Comparison of ENCODE assay signal across 8 mouse cellular contexts in the genomic region with DNA sequence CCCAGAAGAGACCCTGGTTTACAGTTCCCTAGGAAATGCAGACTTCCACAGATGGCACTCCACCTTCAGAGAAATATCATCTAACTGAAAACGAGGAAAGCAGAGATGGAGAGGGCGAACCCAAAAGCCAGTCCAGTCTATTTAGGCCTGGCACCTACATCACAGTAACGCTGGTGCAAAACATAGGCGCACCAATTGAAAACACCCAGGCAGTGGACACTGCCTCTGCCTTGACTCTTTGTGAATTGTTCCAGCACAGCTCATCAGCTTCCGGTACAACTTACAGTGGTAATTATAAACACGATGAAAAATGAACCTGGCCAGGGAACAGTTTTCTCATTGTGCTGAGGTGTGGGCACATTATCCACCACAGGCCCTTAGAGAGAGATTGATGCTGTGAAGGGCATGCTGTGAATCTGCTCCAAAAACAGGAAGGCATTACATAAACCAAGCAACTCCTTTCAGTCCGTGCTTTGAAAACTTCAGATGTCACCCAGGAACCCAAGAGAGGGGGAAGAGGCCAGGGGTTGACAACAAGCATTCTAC. TPM values are rescaled to one million over a fixed set of nuclear protein-coding genes. Genes with fewer than 3 reads are reported as not detected.
DNase-seq lines count a peak whose midpoint lies in the region; ATAC-seq and TF ChIP-seq lines count a peak whose summit lies in the region.

No protein-coding gene starts in this region.

- peaks cover 6% of the 10 kb centered on the region; the same call in 1 of the 2 replicates for H3K4me1 ChIP-seq in lung, embryonic 14.5 days (ENCODE audit: insufficient read depth)
- peaks cover 29% of the 10 kb centered on the region for H3K4me1 ChIP-seq in embryonic facial prominence, embryonic 10.5 days
- 0 out of 2 replicates have a peak, but pooled peaks cover 4% of the 10 kb centered on the region for H3K4me1 ChIP-seq in hindbrain, embryonic 11.5 days (replicated peaks; ENCODE audit: control insufficient read depth, insufficient read depth, low read length)
- H3K4me1 ChIP-seq in lung, postnatal 0 days (ENCODE audit: insufficient read depth, low read depth, low read length) = peaks cover 11% of the 10 kb centered on the region; the same call in 1 of the 2 replicates
- H3K4me1 ChIP-seq in stomach, embryonic 16.5 days (ENCODE audit: control insufficient read depth, insufficient read depth, low read length) = peaks cover 20% of the 10 kb centered on the region

- H3K4me2 ChIP-seq in lung, embryonic 14.5 days = peak overlapping the region; percentile 80
- H3K4me2 ChIP-seq in hindbrain, embryonic 11.5 days (replicated peaks; ENCODE audit: low read depth, low read length) = peak overlapping the region; percentile 71
- peak overlapping the region; percentile 71 for H3K4me2 ChIP-seq in lung, postnatal 0 days (replicated peaks; ENCODE audit: low read depth, low read length)
- H3K4me2 ChIP-seq in stomach, embryonic 16.5 days (ENCODE audit: low read depth, low read length) = peak overlapping the region; percentile 75

- H3K27me3 ChIP-seq in lung, embryonic 14.5 days (ENCODE audit: insufficient read depth, low read length) = no peaks in the 10 kb centered on the region
- H3K27me3 ChIP-seq in embryonic facial prominence, embryonic 10.5 days (replicated peaks; ENCODE audit: low read depth, poor library complexity, severe bottlenecking) = no peaks in the 10 kb centered on the region
- no peaks in the 10 kb centered on the region for H3K27me3 ChIP-seq in hindbrain, embryonic 11.5 days (ENCODE audit: control insufficient read depth, insufficient read depth, low read length)
- no peaks in the 10 kb centered on the region for H3K27me3 ChIP-seq in lung, postnatal 0 days (replicated peaks; ENCODE audit: insufficient read depth, low read length)
- H3K27me3 ChIP-seq in stomach, embryonic 16.5 days (ENCODE audit: control insufficient read depth, insufficient read depth, low read length) = no peaks in the 10 kb centered on the region

- H3K9me3 ChIP-seq in lung, embryonic 14.5 days (ENCODE audit: low read depth, low read length) = no peaks in the 10 kb centered on the region
- H3K9me3 ChIP-seq in embryonic facial prominence, embryonic 10.5 days = no peaks in the 10 kb centered on the region
- H3K9me3 ChIP-seq in hindbrain, embryonic 11.5 days (ENCODE audit: control insufficient read depth, low read length) = no peaks in the 10 kb centered on the region
- H3K9me3 ChIP-seq in lung, postnatal 0 days (ENCODE audit: low read length) = no peaks in the 10 kb centered on the region
- no peaks in the 10 kb centered on the region for H3K9me3 ChIP-seq in stomach, embryonic 16.5 days (replicated peaks; ENCODE audit: control insufficient read depth, low read length)

- peak overlapping the region; percentile 97 for H3K27ac ChIP-seq in lung, embryonic 14.5 days (ENCODE audit: low read depth)
- H3K27ac ChIP-seq in embryonic facial prominence, embryonic 10.5 days (replicated peaks) = peak overlapping the region; percentile 100
- H3K27ac ChIP-seq in hindbrain, embryonic 11.5 days (ENCODE audit: low read depth, low read length) = peak overlapping the region; percentile 96
- peak overlapping the region; percentile 96 for H3K27ac ChIP-seq in lung, postnatal 0 days (ENCODE audit: low read length)
- H3K27ac ChIP-seq in stomach, embryonic 16.5 days (ENCODE audit: low read length) = peak overlapping the region; percentile 97

- peak overlapping the region; percentile 85 for H3K4me3 ChIP-seq in lung, embryonic 14.5 days (ENCODE audit: low read depth, low read length)
- peak overlapping the region; percentile 96 for H3K4me3 ChIP-seq in embryonic facial prominence, embryonic 10.5 days
- peak overlapping the region; percentile 91 for H3K4me3 ChIP-seq in hindbrain, embryonic 11.5 days (ENCODE audit: low read depth, low read length)
- peak overlapping the region; percentile 92 for H3K4me3 ChIP-seq in lung, postnatal 0 days (ENCODE audit: low read depth, low read length)
- peak overlapping the region; percentile 91 for H3K4me3 ChIP-seq in stomach, embryonic 16.5 days (replicated peaks; ENCODE audit: low read length)

- ATAC-seq in lung, embryonic 14.5 days (ENCODE audit: insufficient read depth) = no peak
- ATAC-seq in hindbrain, embryonic 11.5 days (ENCODE audit: low FRiP score) = no peak
- peak; percentile 20; the same call in 1 of the 2 replicates for ATAC-seq in lung, postnatal 0 days
- no peak for ATAC-seq in stomach, embryonic 16.5 days (ENCODE audit: insufficient read depth, low FRiP score)

- TF ChIP-seq CTCF in lung, embryonic 14.5 days (IDR thresholded peaks at IDR 0.05; ENCODE audit: low read depth) = no peak
- TF ChIP-seq CTCF in lung, postnatal 0 days (IDR thresholded peaks at IDR 0.05) = no peak

- DNase-seq in lung, embryonic 14.5 days = no peak
- no peak for DNase-seq in lung, postnatal 25 days (ENCODE audit: low spot score)
- DNase-seq in embryonic facial prominence, embryonic 10.5 days (ENCODE audit: low spot score) = peak; percentile 26
- DNase-seq in hindbrain, embryonic 11.5 days (ENCODE audit: low spot score) = no peak
- DNase-seq in lung, postnatal 0 days (ENCODE audit: low spot score) = peak; percentile 60
- no peak for DNase-seq in adipocyte (ENCODE audit: low spot score)
- no peak for DNase-seq in spleen, postnatal 4 days (ENCODE audit: low spot score in 2 of 2)

- no peaks in the 10 kb centered on the region for H3K36me3 ChIP-seq in lung, embryonic 14.5 days (ENCODE audit: insufficient read depth)
- H3K36me3 ChIP-seq in embryonic facial prominence, embryonic 10.5 days (replicated peaks) = 0 out of 2 replicates have a peak, but pooled peaks cover 6% of the 10 kb centered on the region
- H3K36me3 ChIP-seq in hindbrain, embryonic 11.5 days (ENCODE audit: control insufficient read depth, insufficient read depth, low read length) = no peaks in the 10 kb centered on the region
- no peaks in the 10 kb centered on the region for H3K36me3 ChIP-seq in lung, postnatal 0 days (ENCODE audit: insufficient read depth, low read length)
- no peaks in the 10 kb centered on the region for H3K36me3 ChIP-seq in stomach, embryonic 16.5 days (ENCODE audit: control insufficient read depth, insufficient read depth, low read length)

- peak overlapping the region; percentile 96 for H3K9ac ChIP-seq in lung, embryonic 14.5 days
- H3K9ac ChIP-seq in hindbrain, embryonic 11.5 days (ENCODE audit: low read depth, low read length) = peak overlapping the region; percentile 96
- H3K9ac ChIP-seq in lung, postnatal 0 days (replicated peaks; ENCODE audit: low read depth) = peak overlapping the region; percentile 94
- H3K9ac ChIP-seq in stomach, embryonic 16.5 days (ENCODE audit: low read length) = peak overlapping the region; percentile 97

- WGBS in lung, embryonic 14.5 days = 18% methylated on average over 7 of the region's 7 CpGs
- WGBS in embryonic facial prominence, embryonic 10.5 days = 22% methylated on average over 7 of the region's 7 CpGs
- WGBS in hindbrain, embryonic 11.5 days = 20% methylated on average over 7 of the region's 7 CpGs
- WGBS in lung, postnatal 0 days = 15% methylated on average over 7 of the region's 7 CpGs
- 23% methylated on average over 7 of the region's 7 CpGs for WGBS in stomach, embryonic 16.5 days

- TF ChIP-seq EP300 in lung, postnatal 0 days (IDR thresholded peaks at IDR 0.05) = no peak

RNA-seq across cellular contexts. Expression of a gene that starts 1.5 kb away (rescaled TPM):
- 52.1 and 52.2 TPM in 2 replicates for polyA plus RNA-seq in lung, embryonic 14.5 days (2014; fragmentation: Nextera tagmentation; extraction: Ambion mirVana)
- 41.5 and 42.8 TPM in 2 replicates for polyA plus RNA-seq in embryonic facial prominence, embryonic 10.5 days (2016; fragmentation: Nextera tagmentation; extraction: Ambion mirVana)
- 62.6 and 73.4 TPM in 2 replicates for polyA plus RNA-seq in hindbrain, embryonic 11.5 days (2014; fragmentation: Nextera tagmentation; extraction: Ambion mirVana)
- polyA plus RNA-seq in lung, postnatal 0 days (2015; fragmentation: Nextera tagmentation; extraction: Ambion mirVana) = 23.0 and 25.1 TPM in 2 replicates
- 33.0 and 37.4 TPM in 2 replicates for polyA plus RNA-seq in stomach, embryonic 16.5 days (2015; fragmentation: Nextera tagmentation; extraction: Ambion mirVana)

Comparison
In these comparisons a context has a peak if more than half of its experiments do, and no peak if none do; other contexts are left out.
1. DNase-seq: peak in embryonic facial prominence, embryonic 10.5 days (single experiment) and lung, postnatal 0 days (single experiment); none in lung, embryonic 14.5 days (single experiment), lung, postnatal 25 days (single experiment), hindbrain, embryonic 11.5 days (single experiment), adipocyte (single experiment) and spleen, postnatal 4 days (0 of 2).
2. Peak in every context shown above with its lines, with median percentiles within 50 percentile points of each other: H3K27ac ChIP-seq, H3K4me2 ChIP-seq, H3K4me3 ChIP-seq and H3K9ac ChIP-seq.